Mouse (Mus musculus) adrenal gland, postnatal 36 days (tissue): ENCODE data around the gene Sema6d. TPM values are rescaled to one million over a fixed set of nuclear protein-coding genes. Genes with fewer than 3 reads are reported as not detected.

Source experiments
- DNase-seq, 2 experiments: peaks; one replicate each; pipeline ENCODE4 v3.0.0; 2021; ENCODE audit warnings: mixed read lengths in 1 of 2
- total RNA-seq, 2 experiments: library from RNA; stranded (reverse); gene quantifications; 2 replicates each; pipeline ENCODE4 v1.2.3; 2021

Sema6d gene
- total RNA-seq, 2 experiments from 2014 or later = 7.7 to 11.3 TPM

DNA sequence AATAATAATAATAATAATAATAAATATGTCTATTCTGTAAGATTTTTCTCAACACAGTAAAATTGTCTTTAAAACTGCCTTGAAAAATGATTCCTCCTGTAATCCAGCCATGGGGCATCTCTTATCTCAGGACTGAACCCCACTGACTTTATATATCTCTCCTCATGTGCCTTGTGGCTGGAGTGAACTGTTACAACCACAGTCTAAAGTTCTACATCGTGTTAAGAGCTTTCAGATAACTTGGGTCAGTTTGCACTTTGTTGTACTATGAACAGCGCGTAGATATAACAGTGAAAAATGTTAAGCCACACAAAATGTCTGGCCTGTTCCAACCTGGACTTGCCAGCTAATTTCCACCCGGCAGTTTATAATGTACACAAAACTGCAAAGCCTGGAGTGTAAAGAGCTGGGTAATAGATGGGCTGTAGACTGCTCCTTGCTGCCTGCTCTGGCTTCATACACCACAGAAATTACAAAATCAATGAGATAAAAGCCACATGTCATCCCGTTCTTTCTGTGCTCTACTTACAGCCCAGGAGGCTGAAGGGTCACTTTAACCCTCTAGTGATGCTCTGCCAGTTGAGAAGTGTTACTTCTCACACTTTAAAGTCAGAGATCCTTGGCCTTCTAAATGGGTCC lies 467.2 kb downstream of the Sema6d start:
- no peak for DNase-seq

DNA sequence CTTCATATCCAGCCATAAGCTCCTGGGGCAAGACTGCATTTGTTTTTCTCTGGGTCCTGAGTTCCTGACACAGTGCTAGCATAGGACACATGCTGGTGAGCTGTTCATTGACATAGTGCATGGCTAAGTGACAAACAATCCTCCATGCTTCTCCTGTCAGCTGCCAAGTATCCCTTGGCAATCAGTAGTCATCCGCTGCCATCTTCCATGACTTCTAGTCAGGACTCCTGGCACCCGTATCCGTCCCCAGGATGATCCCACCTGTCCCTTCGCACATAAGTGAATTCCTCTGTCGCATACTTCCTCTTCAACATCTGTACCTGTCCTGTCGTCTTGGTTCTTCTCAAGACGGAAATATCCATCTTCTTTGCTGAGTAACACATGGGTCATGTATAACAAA lies 468.3 kb downstream of the Sema6d start:
- no peak for DNase-seq

- no peak for DNase-seq
Observed at GRCm38 (mm10) chr2:124561668-124562067, 471.9 kb downstream of the Sema6d start.

GRCm38 (mm10) chr2:124562091-124562490 lies 472.3 kb downstream of the Sema6d start:
- no peak for DNase-seq

DNA sequence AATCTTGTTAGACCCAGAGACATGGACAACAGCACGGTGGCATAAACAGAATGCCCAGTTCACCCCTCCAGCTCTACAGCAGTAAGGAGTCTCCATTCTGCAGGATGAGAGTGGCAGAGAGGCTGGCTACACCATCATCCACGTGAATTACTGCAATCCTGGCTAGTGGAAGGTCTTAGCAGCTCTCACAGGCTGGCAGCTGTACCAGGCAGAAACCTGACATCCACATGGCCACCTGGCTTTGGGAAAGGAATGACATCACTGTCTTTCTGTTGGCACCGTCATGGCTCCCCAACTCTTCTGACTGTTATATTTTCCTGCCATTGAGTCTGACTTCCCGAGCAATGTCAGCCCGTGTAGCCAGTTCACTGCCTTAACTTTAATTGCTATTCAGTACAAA lies 474.0 kb downstream of the Sema6d start:
- DNase-seq = no peak

- DNase-seq = no peak
Observed at GRCm38 (mm10) chr2:124573734-124574133, 484.0 kb downstream of the Sema6d start.

DNA sequence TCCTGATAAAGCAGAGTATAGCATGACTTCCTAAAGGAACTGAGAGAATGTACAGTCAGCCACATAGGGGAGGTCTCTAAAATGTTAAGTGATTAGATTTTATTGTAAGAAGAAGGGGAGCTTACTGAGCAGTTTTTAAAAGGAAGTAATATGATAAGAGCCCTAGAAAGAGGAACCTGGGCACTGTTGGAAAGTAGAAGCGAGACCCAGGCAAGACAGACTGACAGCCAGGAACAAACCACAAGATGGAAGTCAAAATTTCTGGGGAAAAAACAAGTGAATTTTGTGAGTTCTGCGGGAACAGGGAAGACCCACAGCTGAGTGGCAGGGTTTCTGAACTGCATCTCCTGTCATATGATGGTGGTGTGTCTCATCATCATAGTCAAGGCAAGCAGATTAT lies 486.3 kb downstream of the Sema6d start:
- DNase-seq = no peak

DNA sequence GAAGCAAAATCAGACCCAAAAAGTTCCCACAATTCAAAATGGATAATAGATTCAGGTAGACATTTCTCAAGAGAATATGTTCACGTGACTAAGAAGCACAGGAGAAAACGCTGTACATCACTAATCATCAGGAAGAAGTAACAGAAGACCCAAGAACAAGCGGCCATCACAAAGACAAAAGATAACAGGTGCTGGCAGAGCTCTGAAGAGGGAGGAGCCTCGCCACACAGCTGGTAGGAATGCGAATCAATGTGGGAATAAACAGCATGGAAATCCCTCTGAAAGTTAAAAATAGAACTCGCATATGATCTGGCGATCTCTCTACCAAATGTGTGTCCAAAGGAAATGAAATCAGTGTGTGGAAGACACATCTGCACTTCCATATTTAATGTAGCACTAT lies 493.8 kb downstream of the Sema6d start:
- DNase-seq = no peak

DNA sequence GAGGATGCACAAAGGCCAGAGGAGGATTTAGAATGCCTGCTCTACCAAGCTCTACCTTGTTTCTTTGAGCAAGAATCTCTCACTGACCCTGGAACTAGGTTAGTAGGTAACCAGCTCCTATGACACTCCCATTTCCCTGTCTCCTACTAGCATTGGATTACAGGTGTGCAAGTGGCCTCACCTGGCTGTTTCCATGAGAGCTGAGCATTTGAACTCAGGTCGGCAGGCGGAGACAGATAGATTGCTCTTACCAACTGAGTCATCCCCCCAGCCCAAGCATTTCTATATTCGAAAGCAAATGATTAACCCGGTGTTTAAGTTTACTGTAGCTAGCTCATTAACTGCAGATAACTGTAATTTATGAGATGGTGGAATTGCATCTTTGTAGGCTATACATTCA lies 503.0 kb downstream of the Sema6d start:
- no peak for DNase-seq

DNA sequence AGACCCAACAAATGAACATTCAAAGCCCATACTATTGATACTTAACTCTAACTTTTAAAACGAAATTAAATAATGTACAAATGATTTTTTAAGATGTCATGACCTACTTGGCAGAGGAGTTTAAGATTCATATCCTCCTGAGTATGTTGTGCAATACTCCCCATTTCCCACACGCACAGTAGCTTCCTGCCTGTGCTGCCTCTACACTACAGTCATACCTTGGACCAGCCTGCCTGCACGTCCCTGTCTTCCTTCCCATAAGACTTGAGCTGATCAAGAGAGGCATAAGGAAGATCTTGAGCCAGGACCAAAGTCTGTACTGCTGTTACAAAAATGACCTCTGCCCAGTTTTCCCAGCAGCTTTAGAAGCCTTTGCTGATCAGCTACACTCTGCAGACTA lies 509.2 kb downstream of the Sema6d start:
- DNase-seq = no peak

GRCm38 (mm10) chr2:124601702-124602378 lies 512.1 kb downstream of the Sema6d start:
- DNase-seq = no peak

- DNase-seq = no peak
Observed at GRCm38 (mm10) chr2:124602379-124602913, 512.7 kb downstream of the Sema6d start.

DNA sequence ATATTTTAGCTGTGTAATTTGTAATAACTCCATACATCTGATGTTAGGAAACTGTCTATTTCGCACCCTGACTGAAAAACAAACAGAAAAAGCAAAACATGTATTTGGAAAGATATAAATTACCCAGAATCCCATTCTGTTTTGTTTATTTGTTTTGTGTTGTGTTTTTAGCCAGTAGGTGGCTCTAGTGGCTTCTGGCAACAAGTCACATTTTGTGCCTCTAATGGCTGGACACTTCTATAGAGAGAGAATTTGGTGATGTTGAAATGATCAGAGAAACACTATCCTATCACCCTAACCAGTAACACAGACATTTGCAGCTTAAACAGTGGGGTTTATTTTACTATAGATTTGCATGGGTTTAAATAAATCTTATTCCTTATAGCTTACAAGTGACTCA lies 515.6 kb downstream of the Sema6d start:
- DNase-seq = no peak

DNA sequence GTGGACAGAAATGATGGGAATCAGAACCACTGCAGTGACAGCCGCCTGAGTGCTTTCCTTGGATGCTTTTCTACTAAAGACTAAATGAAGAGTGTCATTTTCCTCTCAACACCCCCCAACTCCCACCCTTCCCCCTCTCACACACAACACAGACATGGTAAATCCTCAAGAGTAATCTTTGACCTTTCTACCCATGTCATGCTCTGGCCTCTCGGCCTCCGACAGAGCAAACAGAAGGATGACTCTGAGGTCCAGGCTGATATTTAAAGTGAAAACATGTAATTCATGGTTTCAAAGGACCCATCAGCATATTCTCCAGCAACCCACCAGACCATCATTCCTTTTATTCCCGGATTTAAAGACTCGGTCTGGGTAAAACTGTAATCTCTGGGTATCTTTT lies 518.2 kb downstream of the Sema6d start:
- no peak for DNase-seq

DNA sequence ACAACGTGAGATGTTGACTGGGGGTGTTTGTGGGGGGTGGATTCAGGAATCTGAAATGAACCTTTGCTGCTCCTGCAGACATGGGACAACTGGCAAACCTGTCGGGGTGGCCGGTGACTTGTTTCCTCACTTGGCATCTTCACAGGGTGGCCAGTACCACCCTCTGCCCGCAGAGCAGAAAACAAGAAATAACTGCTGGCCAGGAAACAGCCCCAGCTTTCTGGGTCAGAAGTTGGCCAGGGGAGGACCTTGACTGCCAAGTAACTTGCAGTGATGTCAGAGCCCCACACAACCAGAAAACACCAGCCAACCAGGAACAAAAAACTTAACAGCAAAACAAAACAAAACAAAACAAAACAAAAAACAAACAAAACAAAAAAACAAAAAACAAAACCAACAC lies 518.8 kb downstream of the Sema6d start:
- peak; percentile 41 to 47 for DNase-seq

- DNase-seq = no peak
Observed at GRCm38 (mm10) chr2:124609014-124609413, 519.2 kb downstream of the Sema6d start.

- DNase-seq = peak; percentile 89 to 93
Observed at GRCm38 (mm10) chr2:124609711-124610585, 520.2 kb downstream of the Sema6d start.

- DNase-seq = no peak
Observed at GRCm38 (mm10) chr2:124610586-124611105, 520.9 kb downstream of the Sema6d start.

GRCm38 (mm10) chr2:124611226-124611625 lies 521.5 kb downstream of the Sema6d start:
- DNase-seq = no peak

GRCm38 (mm10) chr2:124612276-124612675 lies 522.5 kb downstream of the Sema6d start:
- DNase-seq = no peak

DNA sequence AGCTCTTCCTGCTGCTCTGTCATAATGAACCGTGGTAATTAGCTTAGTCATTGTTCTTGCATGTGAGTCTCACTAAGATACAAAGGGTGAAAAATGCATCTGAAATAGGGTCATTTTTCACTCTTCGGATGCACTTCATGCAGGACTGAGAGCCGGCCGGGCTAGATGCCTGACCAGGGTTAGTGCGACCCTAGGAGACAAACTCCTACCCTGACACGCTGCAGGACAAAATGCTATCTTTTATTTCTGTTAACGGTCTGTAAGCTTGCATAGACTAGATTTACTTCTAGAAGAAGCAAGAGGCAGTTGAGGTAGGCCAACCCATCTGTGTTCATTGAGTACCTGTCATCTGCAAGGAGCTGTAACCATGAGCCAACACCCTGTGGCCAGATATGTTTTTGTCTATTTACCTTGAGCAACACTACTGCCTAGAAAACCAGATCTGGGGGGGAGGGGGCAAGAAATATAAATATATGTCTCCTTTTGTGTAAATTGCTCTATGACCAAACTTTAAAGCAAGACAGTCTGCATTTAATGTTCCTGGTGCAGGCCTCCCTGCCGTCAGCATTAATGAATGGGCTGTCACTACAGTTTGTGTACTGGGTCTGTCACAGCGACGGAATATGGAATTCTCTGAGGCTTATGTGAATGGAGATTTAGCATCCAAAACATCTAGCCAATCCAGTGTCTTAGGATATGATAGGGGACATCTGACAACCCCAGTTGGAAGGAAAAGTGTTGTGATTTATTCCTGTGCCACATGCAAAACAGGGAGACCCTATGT lies 523.1 kb downstream of the Sema6d start:
- DNase-seq = no peak
